Mouse (Mus musculus) liver, postnatal 0 days (tissue): ENCODE data around the gene B4galt2. TPM values are rescaled to one million over a fixed set of nuclear protein-coding genes. Genes with fewer than 3 reads are reported as not detected.

Experiments used
- ATAC-seq: fragments of 200-750 bp; cut with Nextera tagmentation; 2 replicates; pipeline ENCODE4 v1.8.0; 2017; ENCODE audit warnings: mild to moderate bottlenecking, moderate library complexity
- DNase-seq: peaks from one replicate; pipeline ENCODE4 v3.0.0-alpha.2; 2016
- H3K27ac ChIP-seq: fragments of 300-500 bp; sonication (generic); 2 replicates; pipeline ENCODE4 v1.5.1; 2014; ENCODE audit warnings: antibody characterized with exemption, moderate library complexity, mild to moderate bottlenecking, low read depth
- H3K27me3 ChIP-seq: fragments of 300-500 bp; sonication (generic); 2 replicates; pipeline ENCODE4 v1.6.1; 2014; ENCODE audit warnings: low read length, control low read depth, mixed read lengths; ENCODE audit not compliant: insufficient read depth
- H3K36me3 ChIP-seq: fragments of 300-500 bp; sonication (generic); replicated peaks from 2 replicates; pipeline ENCODE4 v1.6.1; 2014; ENCODE audit warnings: mild to moderate bottlenecking, control low read depth, low read length, moderate library complexity, mixed read lengths; ENCODE audit not compliant: insufficient read depth
- H3K4me1 ChIP-seq: fragments of 300-500 bp; sonication (generic); 2 replicates; pipeline ENCODE4 v1.6.1; 2014; ENCODE audit warnings: antibody characterized with exemption, mild to moderate bottlenecking, control low read depth; ENCODE audit not compliant: insufficient read depth
- H3K4me2 ChIP-seq: fragments of 300-500 bp; sonication (generic); 2 replicates; pipeline ENCODE4 v1.6.1; 2014; ENCODE audit warnings: low read depth, mild to moderate bottlenecking, low read length, moderate library complexity, mixed read lengths
- H3K4me3 ChIP-seq: fragments of 300-500 bp; sonication (generic); 2 replicates; pipeline ENCODE4 v1.5.1; 2014; ENCODE audit warnings: low read depth, low read length
- H3K9ac ChIP-seq: fragments of 300-500 bp; sonication (generic); replicated peaks from 2 replicates; pipeline ENCODE4 v1.6.1; 2014; ENCODE audit warnings: mild to moderate bottlenecking, moderate library complexity
- H3K9me3 ChIP-seq: fragments of 300-500 bp; sonication (generic); 2 replicates; pipeline ENCODE4 v1.6.1; 2016; ENCODE audit warnings: mild to moderate bottlenecking, control low read depth, low read length, mixed read lengths
- CTCF ChIP-seq: sonication (generic); IDR thresholded peaks from 2 replicates; pipeline ENCODE4 v1.5.1; 2016; ENCODE audit warnings: antibody characterized with exemption, low read depth
- EP300 ChIP-seq: IDR thresholded peaks from 2 replicates; pipeline ENCODE4 v1.6.1; 2016; ENCODE audit warnings: antibody characterized with exemption, low read depth, mild to moderate bottlenecking
- WGBS: fragments of 180-500 bp; shearing (Covaris S2); extraction: QIAGEN DNeasy Blood & Tissue Kit; methylation state at CpG from one replicate; pipeline ENCODE4 v1.1.7; 2014; ENCODE audit not compliant: insufficient replicate concordance; 5-methylcytosine and 5-hydroxymethylcytosine counted together
- polyA plus RNA-seq: library from polyadenylated mRNA; unstranded; fragments of >200 nt; fragmentation: Nextera tagmentation; extraction: Ambion mirVana; gene quantifications from 2 replicates; pipeline ENCODE4 v1.2.1, GENCODE M21; 2015

The B4galt2 gene
- polyA plus RNA-seq, 1 experiment from 2014 or later = 0.67 TPM

DNA sequence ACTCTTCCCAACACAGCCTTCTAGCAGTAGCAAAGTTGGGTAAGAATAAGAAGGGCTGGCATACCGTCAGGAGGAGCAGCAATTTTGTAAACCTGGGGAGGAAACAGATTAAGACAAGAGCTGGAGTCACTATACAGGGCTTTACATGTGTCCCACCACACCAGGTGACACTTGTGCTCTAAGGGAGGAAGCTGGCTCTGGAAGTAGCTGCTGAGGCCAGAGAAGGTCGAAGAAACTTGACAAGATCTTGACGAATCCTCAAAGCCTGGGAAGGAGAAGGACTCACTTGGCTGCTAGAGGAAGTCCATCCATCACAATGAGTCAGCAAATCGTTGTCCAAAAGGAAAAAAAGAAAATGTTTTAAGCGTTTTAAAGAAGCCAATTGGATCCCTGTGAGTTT, 33.1 kb upstream of the B4galt2 start:
- H3K9me3 ChIP-seq = no peaks in the 10 kb centered on the region
- no peak for ATAC-seq
- TF ChIP-seq EP300 = no peak
- no peak for TF ChIP-seq CTCF
- no peak for DNase-seq
- H3K4me1 ChIP-seq = peaks cover 31% of the 10 kb centered on the region
- WGBS = 35% methylated on average over 5 of the region's 5 CpGs
- H3K27me3 ChIP-seq = no peaks in the 10 kb centered on the region
- H3K36me3 ChIP-seq = no peaks in the 10 kb centered on the region; the same call in none of the 2 replicates
- H3K4me3 ChIP-seq = no peak overlapping the region
- no peak overlapping the region for H3K27ac ChIP-seq
- no peak overlapping the region for H3K9ac ChIP-seq
- peak overlapping the region; percentile 99; the same call in 1 of the 2 replicates for H3K4me2 ChIP-seq

DNA sequence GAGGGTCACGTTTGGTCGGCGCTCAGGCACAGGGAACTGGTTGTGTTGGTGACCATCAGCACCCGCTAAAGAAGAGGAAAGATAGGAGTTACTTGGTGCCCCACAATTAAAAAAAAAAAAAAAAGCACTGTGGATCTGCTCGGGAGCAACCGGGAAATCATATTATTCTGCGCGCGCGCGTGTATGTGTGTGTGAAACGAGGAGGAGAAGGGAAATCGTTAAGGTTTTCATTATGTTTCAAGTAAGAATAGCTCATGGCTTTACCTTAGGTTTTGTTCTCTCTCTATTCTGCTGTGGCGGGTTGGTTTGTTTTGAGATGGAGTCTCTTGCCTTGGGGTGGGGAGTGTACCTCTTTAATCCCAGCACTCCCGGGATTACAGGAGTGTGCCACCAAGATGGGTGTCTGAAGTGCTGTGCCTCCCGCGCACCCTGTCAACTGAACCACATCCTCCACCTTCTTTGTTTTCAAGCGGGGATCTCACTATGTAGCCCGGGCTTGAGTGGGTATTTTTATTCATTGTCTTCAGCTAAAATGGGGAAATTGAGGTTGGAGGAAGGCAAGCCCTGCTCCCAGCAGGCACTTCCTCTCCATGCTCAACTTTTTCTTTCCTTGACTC, 32.3 kb upstream of the B4galt2 start:
- Histone ChIP-seq H3K27me3 (no peaks in the 10 kb centered on the region), H3K9me3 (no peaks in the 10 kb centered on the region), H3K27ac (peak overlapping the region; percentile 55; the same call in 1 of the 2 replicates), H3K9ac (peak overlapping the region; percentile 83), H3K4me3 (peak overlapping the region; percentile 81), H3K4me2 (peak overlapping the region; percentile 99), H3K4me1 (peaks cover 31% of the 10 kb centered on the region), H3K36me3 (peaks cover 4% of the 10 kb centered on the region)
- ATAC-seq (no peak; the same call in 1 of the 2 replicates), DNase-seq (no peak)
- TF ChIP-seq CTCF (no peak), EP300 (no peak)
- WGBS = 2% methylated on average over 19 of the region's 19 CpGs

GRCm38 (mm10) chr4:117914591-117915442, 31.5 kb upstream of the B4galt2 start, which contains the start of gene Ipo13:
Gene Ipo13, minus strand, starts transcription at chr4:117914999.
- peak; percentile 93 for DNase-seq
- H3K36me3 ChIP-seq = peaks cover 4% of the 10 kb centered on the region
- peak within 1 kb of the TSS; percentile 55 for H3K27ac ChIP-seq
- H3K4me3 ChIP-seq = peak within 1 kb of the TSS; percentile 81
- peak within 1 kb of the TSS; percentile 83 for H3K9ac ChIP-seq
- H3K4me2 ChIP-seq = peak within 1 kb of the TSS; percentile 99
- peak; percentile 97 for ATAC-seq
- H3K27me3 ChIP-seq = no peaks in the 10 kb centered on the region
- TF ChIP-seq CTCF (peak; percentile 44), EP300 (peak; percentile 84)
- WGBS = under 1% methylated on average over 61 of the region's 61 CpGs
- H3K9me3 ChIP-seq = no peaks in the 10 kb centered on the region
- H3K4me1 ChIP-seq = peaks cover 31% of the 10 kb centered on the region

DNA sequence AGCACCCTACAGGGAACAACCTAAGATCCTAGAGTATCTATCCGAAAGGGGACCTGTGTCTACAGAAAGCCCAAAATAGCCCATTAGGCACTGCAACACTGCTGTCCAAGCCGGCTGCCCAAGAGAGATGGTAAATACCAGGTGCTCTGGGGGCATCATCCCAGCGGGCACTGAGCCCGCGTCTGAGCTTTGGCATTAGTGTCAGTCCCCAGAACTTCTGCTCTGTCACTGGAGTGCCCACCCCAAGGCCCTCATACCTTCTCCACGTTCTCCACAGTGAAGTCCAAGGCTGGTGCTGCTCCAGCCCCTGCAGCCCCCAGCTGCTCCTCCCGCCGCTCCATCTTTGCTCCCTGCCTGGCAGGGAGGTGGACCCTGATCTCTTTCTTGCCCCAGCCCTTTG, 30.7 kb upstream of the B4galt2 start:
- no peaks in the 10 kb centered on the region for H3K9me3 ChIP-seq
- peak overlapping the region; percentile 81 for H3K4me3 ChIP-seq
- no peak overlapping the region for H3K27ac ChIP-seq
- no peak for ATAC-seq
- DNase-seq = no peak
- WGBS = 20% methylated on average over 8 of the region's 8 CpGs
- H3K36me3 ChIP-seq = peaks cover 4% of the 10 kb centered on the region
- H3K4me2 ChIP-seq = peak overlapping the region; percentile 99
- H3K9ac ChIP-seq = peak overlapping the region; percentile 83
- H3K27me3 ChIP-seq = no peaks in the 10 kb centered on the region
- no peak for TF ChIP-seq EP300
- TF ChIP-seq CTCF = no peak
- H3K4me1 ChIP-seq = peaks cover 31% of the 10 kb centered on the region

DNA sequence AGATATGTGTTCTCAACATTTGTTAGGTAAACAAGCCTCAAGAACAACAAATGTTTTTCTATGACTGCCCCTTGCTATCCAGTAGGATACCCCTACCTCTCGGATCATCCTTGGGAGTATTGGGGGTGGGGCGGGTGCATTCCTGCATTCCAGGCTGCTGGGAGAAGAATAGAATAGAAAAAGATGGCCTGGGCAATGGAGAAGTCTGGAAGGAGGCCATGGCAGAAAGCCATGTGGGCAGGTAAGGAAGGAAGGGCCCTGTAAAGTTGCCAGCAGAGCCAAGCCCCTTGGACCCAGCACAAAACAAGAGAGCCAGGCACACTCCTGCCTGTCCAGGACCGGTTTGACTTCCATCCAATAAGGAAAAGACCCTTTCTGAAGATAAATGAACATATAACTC, 30.1 kb upstream of the B4galt2 start:
- Histone ChIP-seq H3K4me1 (peaks cover 31% of the 10 kb centered on the region), H3K27ac (no peak overlapping the region), H3K27me3 (no peaks in the 10 kb centered on the region), H3K36me3 (peaks cover 4% of the 10 kb centered on the region), H3K4me2 (peak overlapping the region; percentile 99), H3K9ac (no peak overlapping the region), H3K4me3 (no peak overlapping the region), H3K9me3 (no peaks in the 10 kb centered on the region)
- TF ChIP-seq CTCF = no peak
- TF ChIP-seq EP300 = no peak
- ATAC-seq = no peak
- 72% methylated on average over 3 of the region's 3 CpGs for WGBS
- no peak for DNase-seq

DNA sequence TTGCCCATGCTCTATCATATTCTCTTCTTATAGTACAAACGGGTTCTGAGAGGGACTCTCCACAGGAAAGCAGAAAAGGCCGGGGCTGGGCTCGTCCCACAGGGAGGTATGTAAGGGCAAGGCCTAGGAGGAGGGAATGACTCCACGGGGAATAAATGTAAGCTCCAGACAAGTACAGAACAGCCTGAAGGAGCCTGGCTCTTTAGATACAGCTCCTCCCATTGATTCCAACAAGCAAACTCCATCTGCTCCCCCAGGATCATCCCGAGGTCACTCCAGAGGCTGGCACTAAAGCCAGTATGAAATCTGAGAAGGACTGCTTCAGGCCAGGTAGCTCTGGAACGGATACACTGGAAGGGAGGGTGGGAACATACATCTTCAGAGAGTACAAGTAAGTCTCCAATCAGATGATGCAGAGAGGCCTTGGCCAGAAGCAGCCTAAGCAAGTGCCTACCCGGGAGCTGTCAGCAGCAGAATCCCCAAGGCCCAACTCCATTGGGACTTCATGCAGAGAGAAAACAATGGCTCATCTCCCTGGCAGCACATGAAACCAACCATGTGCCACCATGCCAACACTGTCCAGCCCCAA, 29.5 kb upstream of the B4galt2 start:
- 77% methylated on average over 7 of the region's 7 CpGs for WGBS
- Histone ChIP-seq H3K27ac (no peak overlapping the region), H3K27me3 (no peaks in the 10 kb centered on the region), H3K36me3 (peaks cover 4% of the 10 kb centered on the region), H3K4me1 (peaks cover 28% of the 10 kb centered on the region), H3K9ac (no peak overlapping the region), H3K9me3 (no peaks in the 10 kb centered on the region), H3K4me2 (no peak overlapping the region), H3K4me3 (no peak overlapping the region)
- DNase-seq (no peak), ATAC-seq (no peak)
- no peak for TF ChIP-seq CTCF
- TF ChIP-seq EP300 = no peak
